Mouse (Mus musculus) forelimb bud, embryonic 11.5 days (tissue): Measurements from ENCODE around the gene Ak2.

Experiments
- DNase-seq: peaks from one replicate; pipeline ENCODE4 v3.0.0-alpha.2; 2012; ENCODE audit warnings: low read depth, low spot score

The Ak2 gene

GRCm38 (mm10) chr4:129013151-129013864, 21.6 kb downstream of the Ak2 start:
- DNase-seq, result no peak

- DNase-seq, result no peak
These were observed 24.6 kb downstream of the Ak2 start for GRCm38 (mm10) chr4:129016329-129016728.

GRCm38 (mm10) chr4:129017150-129017549, 25.4 kb downstream of the Ak2 start:
- no peak for DNase-seq

- no peak for DNase-seq
These were observed 27.2 kb downstream of the Ak2 start for GRCm38 (mm10) chr4:129018788-129019435.

GRCm38 (mm10) chr4:129019788-129020187, 28.0 kb downstream of the Ak2 start:
- no peak for DNase-seq

- no peak for DNase-seq
These were observed 28.7 kb downstream of the Ak2 start for GRCm38 (mm10) chr4:129020454-129020853.

GRCm38 (mm10) chr4:129021426-129021825, 29.7 kb downstream of the Ak2 start:
- DNase-seq, result no peak

GRCm38 (mm10) chr4:129021886-129022285, 30.1 kb downstream of the Ak2 start:
- no peak for DNase-seq

- no peak for DNase-seq
These were observed 32.1 kb downstream of the Ak2 start for GRCm38 (mm10) chr4:129023884-129024283.

GRCm38 (mm10) chr4:129024775-129025174, 33.0 kb downstream of the Ak2 start:
- DNase-seq, result no peak

GRCm38 (mm10) chr4:129025707-129026106, 33.9 kb downstream of the Ak2 start:
- no peak for DNase-seq

GRCm38 (mm10) chr4:129030746-129031145, 39.0 kb downstream of the Ak2 start:
- no peak for DNase-seq

GRCm38 (mm10) chr4:129031408-129031965, 39.7 kb downstream of the Ak2 start:
- DNase-seq, result no peak

GRCm38 (mm10) chr4:129032133-129032962, 40.6 kb downstream of the Ak2 start:
- no peak for DNase-seq

- DNase-seq, result peak; percentile 39
These were observed 41.5 kb downstream of the Ak2 start for GRCm38 (mm10) chr4:129032963-129033951.

- no peak for DNase-seq
These were observed 42.5 kb downstream of the Ak2 start for GRCm38 (mm10) chr4:129034224-129034623.

- no peak for DNase-seq
These were observed 43.2 kb downstream of the Ak2 start for GRCm38 (mm10) chr4:129034706-129035660.

- DNase-seq, result no peak
These were observed 44.2 kb downstream of the Ak2 start for GRCm38 (mm10) chr4:129035851-129036445.

- DNase-seq, result no peak
These were observed 56.1 kb downstream of the Ak2 start for GRCm38 (mm10) chr4:129047721-129048421.
